Mouse (Mus musculus) layer of hippocampus, postnatal 36 days (tissue): ENCODE results near the gene Kremen2. TPM values are rescaled to one million over a fixed set of nuclear protein-coding genes. Genes with fewer than 3 reads are reported as not detected.

Experiments used
- DNase-seq, 2 experiments: peaks; one replicate each; pipeline ENCODE4 v3.0.0; 2022
- total RNA-seq, 2 experiments: library from RNA; stranded (reverse); gene quantifications; 2 replicates each; pipeline ENCODE4 v1.2.3; 2021

Kremen2 gene
- total RNA-seq, 2 experiments from 2014 or later: 0.35 to 0.42 TPM

- no peak for DNase-seq
These were observed 15.2 kb downstream of the Kremen2 start for GRCm38 (mm10) chr17:23730441-23730840.

- DNase-seq: no peak
These were observed 18.9 kb downstream of the Kremen2 start for GRCm38 (mm10) chr17:23726758-23727142.

GRCm38 (mm10) chr17:23725999-23726757, 19.5 kb downstream of the Kremen2 start, which contains the start of gene Pkmyt1:
Gene Pkmyt1 (plus strand): TSS chr17:23726336.
- DNase-seq: peak; percentile 92 to 93

- no peak for DNase-seq
These were observed 20.2 kb downstream of the Kremen2 start for GRCm38 (mm10) chr17:23725477-23725876.

- DNase-seq: no peak
These were observed 23.1 kb downstream of the Kremen2 start, which contains the start of gene 1520401A03Rik for GRCm38 (mm10) chr17:23722376-23723125. Gene 1520401A03Rik (minus strand): TSS chr17:23722783.

- no peak for DNase-seq
These were observed 23.7 kb downstream of the Kremen2 start for GRCm38 (mm10) chr17:23721886-23722285.

- no peak for DNase-seq
These were observed 26.2 kb downstream of the Kremen2 start for GRCm38 (mm10) chr17:23719455-23719854.

- no peak for DNase-seq
These were observed 28.6 kb downstream of the Kremen2 start for GRCm38 (mm10) chr17:23717003-23717402.

GRCm38 (mm10) chr17:23706212-23706611, 39.4 kb downstream of the Kremen2 start:
- DNase-seq: peak; percentile 57 to 64

- no peak for DNase-seq
These were observed 40.0 kb downstream of the Kremen2 start for GRCm38 (mm10) chr17:23705525-23706104.

- DNase-seq: no peak
These were observed 40.9 kb downstream of the Kremen2 start for GRCm38 (mm10) chr17:23704741-23705140.

- DNase-seq: no peak
These were observed 42.3 kb downstream of the Kremen2 start for GRCm38 (mm10) chr17:23703301-23703700.

GRCm38 (mm10) chr17:23700079-23700478, 45.6 kb downstream of the Kremen2 start:
- peak; percentile 84 to 88 for DNase-seq

GRCm38 (mm10) chr17:23699131-23700077, 46.2 kb downstream of the Kremen2 start:
- DNase-seq: no peak

- DNase-seq: no peak
These were observed 49.8 kb downstream of the Kremen2 start for GRCm38 (mm10) chr17:23695801-23696200.

- no peak for DNase-seq
These were observed 51.1 kb downstream of the Kremen2 start for GRCm38 (mm10) chr17:23694491-23694890.

Other genes with a start within 250 kb of the Kremen2 start
- gene Zfp213, start 181.6 kb downstream of the Kremen2 start, total RNA-seq: 1 to 10 TPM; 5.6 to 7.4 TPM
- 10 to 100 TPM; 25.0 to 32.3 TPM for gene Zfp13, start 146.3 kb downstream of the Kremen2 start, total RNA-seq
- not detected for gene Zscan10, start 145.0 kb downstream of the Kremen2 start, total RNA-seq
- gene Mmp25, start 100.6 kb downstream of the Kremen2 start, total RNA-seq: under 1 TPM; 0.10 to 0.30 TPM
- not detected for gene Bicdl2, start 85.3 kb downstream of the Kremen2 start, total RNA-seq
- gene Hcfc1r1, start 72.2 kb downstream of the Kremen2 start, total RNA-seq: 100 to 1,000 TPM; 122 to 124 TPM
- 1 to 10 TPM; 7.2 to 9.7 TPM for gene Thoc6, start 72.0 kb downstream of the Kremen2 start, total RNA-seq
- 1 to 10 TPM; 4.8 to 6.3 TPM for gene Tnfrsf12a, start 68.4 kb downstream of the Kremen2 start, total RNA-seq
- not detected for gene Cldn6, start 66.6 kb downstream of the Kremen2 start, total RNA-seq
- under 1 TPM; 0.22 to 0.35 TPM for gene Cldn9, start 61.8 kb downstream of the Kremen2 start, total RNA-seq
- not detected for gene 1520401A03Rik, start 23.1 kb downstream of the Kremen2 start, total RNA-seq
- gene Pkmyt1, start 19.5 kb downstream of the Kremen2 start, total RNA-seq: 1 to 10 TPM; 1.7 to 3.0 TPM
- 10 to 100 TPM; 50.8 to 55.4 TPM for gene Paqr4, start 5.0 kb downstream of the Kremen2 start, total RNA-seq
- gene Flywch1, start 25.8 kb upstream of the Kremen2 start, total RNA-seq: 100 to 1,000 TPM; 297 to 300 TPM
- 10 to 100 TPM in 1 of 2 experiments, 1 to 10 TPM in 1; 9.9 to 11.7 TPM for gene Flywch2, start 40.2 kb upstream of the Kremen2 start, total RNA-seq
- 100 to 1,000 TPM; 563 to 606 TPM for gene Srrm2, start 44.7 kb upstream of the Kremen2 start, total RNA-seq
- gene Elob, start 83.3 kb upstream of the Kremen2 start, total RNA-seq: 100 to 1,000 TPM; 356 to 383 TPM
- not detected for gene Prss33, start 90.2 kb upstream of the Kremen2 start, total RNA-seq
- gene Prss32, start 98.0 kb upstream of the Kremen2 start, total RNA-seq: not detected
- 1 to 10 TPM; 2.0 to 2.1 TPM for gene Prss41, start 98.3 kb upstream of the Kremen2 start, total RNA-seq
- not detected for gene Prss21, start 122.2 kb upstream of the Kremen2 start, total RNA-seq
- gene Dcpp1, start 135.0 kb upstream of the Kremen2 start, total RNA-seq: not detected
- not detected for gene Dcpp2, start 135.0 kb upstream of the Kremen2 start, total RNA-seq
- not detected for gene Dcpp3, start 171.6 kb upstream of the Kremen2 start, total RNA-seq
- gene Sbp, start 195.8 kb upstream of the Kremen2 start, total RNA-seq: not detected
- gene Sbpl, start 209.4 kb upstream of the Kremen2 start, total RNA-seq: not detected
- not detected for gene Prss30, start 234.7 kb upstream of the Kremen2 start, total RNA-seq